Mouse (Mus musculus) ES-E14 (cell line): ENCODE results near the gene Lyrm2.

Experiments
- CHD2 ChIP-seq: IDR thresholded peaks from 2 replicates; pipeline ENCODE4 v1.6.1; 2014; ENCODE audit warnings: mild to moderate bottlenecking, low read depth, low read length, inconsistent platforms
- MAFK ChIP-seq: IDR thresholded peaks from 2 replicates; pipeline ENCODE4 v1.6.1; 2014; ENCODE audit warnings: mild to moderate bottlenecking, low read depth, low read length, inconsistent platforms; ENCODE audit not compliant: insufficient read depth

DNA sequence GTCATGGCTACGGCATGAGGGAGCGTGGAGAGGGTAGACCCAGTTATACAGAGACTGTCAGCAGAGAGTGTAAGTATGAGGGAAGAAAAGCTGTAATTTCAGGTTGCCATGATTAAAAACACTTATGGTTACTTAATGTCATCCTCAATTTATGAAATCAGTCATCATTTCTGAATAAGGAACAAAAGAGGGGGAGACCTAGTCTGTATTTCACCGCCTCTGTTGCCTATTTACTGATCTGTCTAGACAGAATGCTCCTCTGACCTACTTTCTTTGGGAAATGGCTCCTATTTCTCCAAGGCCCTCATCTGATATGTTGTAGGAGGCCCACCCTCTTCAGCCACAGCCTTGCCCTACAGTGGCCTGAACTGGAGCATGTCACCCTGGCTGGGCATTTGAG, 20.6 kb downstream of the Lyrm2 start:
- TF ChIP-seq MAFK: no peak
- TF ChIP-seq CHD2: no peak
